7 mouse cellular contexts compared by ENCODE assay signal in the genomic region with DNA sequence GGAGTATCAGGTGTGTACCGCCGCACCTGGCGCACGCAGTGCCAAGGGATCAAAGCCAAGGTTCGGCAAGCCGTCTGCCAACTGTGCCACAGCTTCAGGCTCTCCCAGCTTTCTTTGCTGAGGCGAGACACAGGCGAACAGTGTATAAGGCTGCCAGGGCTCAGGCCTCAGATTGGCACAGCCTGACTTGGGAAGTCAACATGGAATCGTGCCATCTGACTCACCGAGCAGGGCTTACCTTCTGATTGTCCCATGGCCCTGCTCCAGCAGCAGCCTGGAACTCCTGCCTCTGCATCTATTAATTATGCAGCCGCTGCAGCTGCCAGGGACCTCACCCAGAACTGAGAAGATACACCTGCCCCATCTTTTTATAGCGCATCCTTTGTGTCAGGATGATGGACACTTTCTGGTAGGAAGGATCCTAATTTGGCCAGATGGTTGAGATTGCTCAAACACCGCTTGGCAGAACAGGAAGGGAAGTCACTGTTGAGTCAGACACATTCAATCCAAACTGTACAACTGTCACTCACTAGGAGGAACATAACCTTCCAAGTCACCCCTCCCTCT. TPM values are rescaled to one million over a fixed set of nuclear protein-coding genes. Genes with fewer than 3 reads are reported as not detected.
DNase-seq lines count a peak whose midpoint lies in the region; ATAC-seq and TF ChIP-seq lines count a peak whose summit lies in the region.

No protein-coding gene starts in this region.

- no peak overlapping the region for H3K4me2 ChIP-seq in midbrain, postnatal 0 days (ENCODE audit: low read depth, low read length, poor library complexity, severe bottlenecking)
- H3K4me2 ChIP-seq in midbrain, embryonic 16.5 days (ENCODE audit: low read length): no peak overlapping the region
- H3K4me2 ChIP-seq in lung, postnatal 0 days (replicated peaks; ENCODE audit: low read depth, low read length): no peak overlapping the region

- 73% methylated on average over 13 of the region's 13 CpGs for WGBS in midbrain, postnatal 0 days
- 78% methylated on average over 13 of the region's 13 CpGs for WGBS in midbrain, embryonic 16.5 days
- WGBS in lung, postnatal 0 days: 63% methylated on average over 13 of the region's 13 CpGs

- no peaks in the 10 kb centered on the region; the same call in 1 of the 2 replicates for H3K9me3 ChIP-seq in midbrain, postnatal 0 days (ENCODE audit: low read length)
- no peaks in the 10 kb centered on the region for H3K9me3 ChIP-seq in midbrain, embryonic 16.5 days (replicated peaks; ENCODE audit: control insufficient read depth, low read length, poor library complexity, severe bottlenecking)
- no peaks in the 10 kb centered on the region for H3K9me3 ChIP-seq in lung, postnatal 0 days (ENCODE audit: low read length)

- no peak overlapping the region for H3K9ac ChIP-seq in midbrain, postnatal 0 days (replicated peaks; ENCODE audit: low read length, poor library complexity, severe bottlenecking)
- H3K9ac ChIP-seq in midbrain, embryonic 16.5 days (ENCODE audit: low read depth, low read length): no peak overlapping the region; the same call in 1 of the 2 replicates
- no peak overlapping the region for H3K9ac ChIP-seq in lung, postnatal 0 days (replicated peaks; ENCODE audit: low read depth)

- no peaks in the 10 kb centered on the region for H3K36me3 ChIP-seq in midbrain, postnatal 0 days (ENCODE audit: insufficient read depth, low read length)
- H3K36me3 ChIP-seq in midbrain, embryonic 16.5 days (ENCODE audit: control insufficient read depth, insufficient read depth, low read length): no peaks in the 10 kb centered on the region
- H3K36me3 ChIP-seq in lung, postnatal 0 days (ENCODE audit: insufficient read depth, low read length): no peaks in the 10 kb centered on the region

- H3K4me1 ChIP-seq in midbrain, postnatal 0 days (ENCODE audit: insufficient read depth, low read length): no peaks in the 10 kb centered on the region
- H3K4me1 ChIP-seq in midbrain, embryonic 16.5 days (ENCODE audit: control insufficient read depth, insufficient read depth, low read length): no peaks in the 10 kb centered on the region
- no peaks in the 10 kb centered on the region for H3K4me1 ChIP-seq in lung, postnatal 0 days (ENCODE audit: insufficient read depth, low read depth, low read length)

- no peak overlapping the region for H3K27ac ChIP-seq in midbrain, postnatal 0 days (ENCODE audit: low read depth, low read length)
- H3K27ac ChIP-seq in midbrain, embryonic 16.5 days (ENCODE audit: low read length): no peak overlapping the region
- no peak overlapping the region for H3K27ac ChIP-seq in lung, postnatal 0 days (ENCODE audit: low read length)

- no peak for TF ChIP-seq EP300 in lung, postnatal 0 days (IDR thresholded peaks at IDR 0.05)

- TF ChIP-seq CTCF in midbrain, postnatal 0 days (IDR thresholded peaks at IDR 0.05): no peak
- no peak for TF ChIP-seq CTCF in lung, postnatal 0 days (IDR thresholded peaks at IDR 0.05)

- H3K27me3 ChIP-seq in midbrain, postnatal 0 days (ENCODE audit: insufficient read depth, low read length): no peaks in the 10 kb centered on the region
- no peaks in the 10 kb centered on the region for H3K27me3 ChIP-seq in midbrain, embryonic 16.5 days (ENCODE audit: control insufficient read depth, insufficient read depth, low read depth, low read length)
- H3K27me3 ChIP-seq in lung, postnatal 0 days (replicated peaks; ENCODE audit: insufficient read depth, low read length): no peaks in the 10 kb centered on the region

- peak; percentile 20; the same call in 1 of the 2 replicates for ATAC-seq in midbrain, postnatal 0 days (ENCODE audit: low FRiP score)
- ATAC-seq in midbrain, embryonic 16.5 days: no peak
- ATAC-seq in lung, postnatal 0 days: peak; percentile 56; the same call in 1 of the 2 replicates

- no peak overlapping the region for H3K4me3 ChIP-seq in midbrain, postnatal 0 days (ENCODE audit: low read depth, low read length)
- H3K4me3 ChIP-seq in midbrain, embryonic 16.5 days (ENCODE audit: low read depth, low read length): no peak overlapping the region
- no peak overlapping the region for H3K4me3 ChIP-seq in lung, postnatal 0 days (ENCODE audit: low read depth, low read length)

- peak; percentile 72 for DNase-seq in midbrain, postnatal 0 days (ENCODE audit: low spot score)
- DNase-seq in adrenal gland, postnatal 36 days: peak; percentile 87 to 88
- DNase-seq in fat pad, adult 2 months (ENCODE audit: extremely low read depth, low read depth, low spot score): peak; percentile 97
- peak; percentile 63 for DNase-seq in lung, postnatal 0 days (ENCODE audit: low spot score)
- no peak for DNase-seq in gastrocnemius, adult 8-10 months (ENCODE audit: low spot score in 2 of 2)
- no peak for DNase-seq in left cerebral cortex, adult 11 months (ENCODE audit: low spot score)

RNA-seq across cellular contexts. Expression of a gene that starts 26.9 kb away (rescaled TPM):
- total RNA-seq in midbrain, postnatal 0 days (2014; rRNA removed): 9.7 and 15.1 TPM in 2 replicates
- 23.1 and 23.4 TPM in 2 replicates for polyA plus RNA-seq in midbrain, postnatal 0 days (2015; fragmentation: Nextera tagmentation; extraction: Ambion mirVana)
- polyA plus RNA-seq in midbrain, embryonic 16.5 days (2015; fragmentation: Nextera tagmentation; extraction: Ambion mirVana): 37.5 and 41.4 TPM in 2 replicates
- total RNA-seq in adrenal gland, postnatal 36 days (2021): 10 to 100 TPM; 17.3 to 23.5 TPM
- 16.3 and 20.7 TPM in 2 replicates for polyA plus RNA-seq in lung, postnatal 0 days (2015; fragmentation: Nextera tagmentation; extraction: Ambion mirVana)
- total RNA-seq in gastrocnemius, adult 8-10 months (2022): under 1 TPM; 0.46 to 0.73 (median 0.50) TPM

RNA-seq across cellular contexts. Expression of a gene that starts 53.3 kb away (rescaled TPM):
- 3.7 and 4.8 TPM in 2 replicates for total RNA-seq in midbrain, postnatal 0 days (2014; rRNA removed)
- polyA plus RNA-seq in midbrain, postnatal 0 days (2015; fragmentation: Nextera tagmentation; extraction: Ambion mirVana): 1.9 and 2.1 TPM in 2 replicates
- polyA plus RNA-seq in midbrain, embryonic 16.5 days (2015; fragmentation: Nextera tagmentation; extraction: Ambion mirVana): 1.6 and 1.8 TPM in 2 replicates
- total RNA-seq in adrenal gland, postnatal 36 days (2021): 1 to 10 TPM; 1.7 to 2.6 TPM
- 1.7 and 2.3 TPM in 2 replicates for polyA plus RNA-seq in lung, postnatal 0 days (2015; fragmentation: Nextera tagmentation; extraction: Ambion mirVana)
- 1 to 10 TPM; 1.9 to 3.4 (median 2.9) TPM for total RNA-seq in gastrocnemius, adult 8-10 months (2022)

Comparison
In these comparisons a context has a peak if more than half of its experiments do, and no peak if none do; other contexts are left out.
1. DNase-seq: peak in midbrain, postnatal 0 days (single experiment), adrenal gland, postnatal 36 days (2 of 2), fat pad, adult 2 months (single experiment) and lung, postnatal 0 days (single experiment); none in gastrocnemius, adult 8-10 months (0 of 2) and left cerebral cortex, adult 11 months (single experiment).